Mouse (Mus musculus): ENCODE measurements around the gene Ahsa2. TPM values are rescaled to one million over a fixed set of nuclear protein-coding genes. Genes with fewer than 3 reads are reported as not detected.
"Not testable (repeated sequence)": the region's sequence is repeated elsewhere in the genome, so short reads cannot be mapped to it uniquely, and the experiment has no call there.

The Ahsa2 gene
- polyA plus RNA-seq, 1 experiment from 2014 or later = 75.5 TPM

DNA sequence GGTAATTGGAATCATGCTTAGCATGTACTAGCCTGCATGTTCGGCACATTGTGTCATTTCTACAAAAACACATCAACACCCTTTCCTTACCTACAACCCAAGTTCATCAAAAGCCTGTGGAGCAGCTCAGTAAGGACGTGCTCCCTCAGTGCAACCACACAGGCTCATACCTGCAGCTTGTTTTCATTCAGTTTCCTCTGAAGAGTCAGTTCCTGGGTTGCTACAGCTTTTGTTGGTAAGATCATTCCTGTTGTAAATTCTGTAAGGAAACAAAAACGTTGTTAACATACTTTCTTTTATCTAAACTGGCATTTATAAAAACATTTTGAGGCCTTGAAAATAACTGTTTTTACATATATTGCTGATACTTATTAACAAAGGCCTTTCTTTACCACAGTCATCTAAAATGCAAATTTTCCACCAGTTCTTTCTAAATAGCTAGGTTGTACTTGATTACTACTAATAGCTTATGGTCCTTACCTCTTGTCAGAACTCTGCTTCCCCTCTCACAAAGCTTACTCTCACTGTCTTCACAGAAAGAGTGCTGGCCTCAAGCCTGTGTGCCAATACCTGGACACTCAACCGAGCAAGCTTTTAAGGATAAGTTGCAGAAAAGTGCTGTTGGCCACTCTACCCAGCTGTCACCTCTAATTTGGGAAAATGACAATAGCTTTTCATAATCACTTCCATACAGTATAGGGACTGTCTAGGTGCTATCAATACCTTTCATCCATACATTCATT is 5.6 kb downstream of the Ahsa2 start:
- Histone ChIP-seq H3K36me3 (peaks cover 82% of the 10 kb centered on the region), H3K27ac (no peak overlapping the region), H3K4me3 (replicated peaks) (no peak overlapping the region), H3K9me3 (replicated peaks) (no peaks in the 10 kb centered on the region), H3K9ac (no peak overlapping the region), H3K4me2 (no peak overlapping the region), H3K4me1 (peaks cover 18% of the 10 kb centered on the region), H3K27me3 (no peaks in the 10 kb centered on the region)
- no peak for ATAC-seq (replicated peaks; ENCODE audit: low FRiP score)
- WGBS = 85% methylated on average over 4 of the region's 4 CpGs

DNA sequence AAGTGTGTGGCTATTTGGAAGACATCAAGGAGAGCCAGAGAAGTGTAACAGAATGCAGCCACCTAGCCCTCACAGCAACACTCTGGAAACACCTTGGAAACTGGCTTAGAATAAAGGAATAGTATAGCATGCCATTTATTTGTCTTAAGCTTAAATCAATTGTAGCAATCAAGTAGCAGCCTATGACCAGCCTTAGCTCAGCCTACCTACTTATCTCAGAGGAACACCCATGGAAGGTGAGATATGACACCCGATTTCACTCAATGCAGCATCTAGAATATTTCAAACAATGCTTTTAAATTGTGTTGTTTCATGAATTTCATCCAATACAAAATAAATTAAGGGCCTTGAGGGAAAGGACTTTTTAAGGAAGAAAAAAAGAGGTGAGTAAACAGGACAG is 7.9 kb downstream of the Ahsa2 start:
- no peak for ATAC-seq (replicated peaks; ENCODE audit: low FRiP score)
- no peaks in the 10 kb centered on the region for H3K27me3 ChIP-seq
- no peak overlapping the region for H3K4me3 ChIP-seq (replicated peaks)
- 93% methylated on average over 1 of the region's 1 CpGs for WGBS
- H3K4me1 ChIP-seq = 0 out of 2 replicates have a peak, but pooled peaks cover under 1% of the 10 kb centered on the region
- H3K36me3 ChIP-seq = peaks cover 93% of the 10 kb centered on the region
- no peak overlapping the region for H3K9ac ChIP-seq
- H3K4me2 ChIP-seq = no peak overlapping the region
- no peaks in the 10 kb centered on the region for H3K9me3 ChIP-seq (replicated peaks)
- no peak overlapping the region for H3K27ac ChIP-seq

DNA sequence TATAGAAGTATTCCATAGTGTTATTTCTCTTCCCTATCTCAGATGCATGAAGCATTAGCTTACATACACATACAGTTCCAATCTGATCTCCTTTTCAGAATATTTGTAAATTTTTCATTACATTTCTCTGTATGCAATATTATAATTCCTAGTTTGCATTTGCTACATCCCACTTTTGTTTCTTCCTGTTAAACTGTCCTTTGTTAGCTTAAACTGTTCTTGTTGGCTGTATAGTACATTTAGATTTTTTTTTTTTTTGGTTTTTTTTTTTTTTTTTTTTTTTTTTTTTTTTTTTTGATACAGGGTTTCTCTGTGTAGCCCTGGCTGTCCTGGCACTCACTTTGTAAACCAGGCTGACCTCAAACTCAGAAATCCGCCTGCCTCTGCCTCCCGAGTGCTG is 32.0 kb downstream of the Ahsa2 start:
- H3K4me1 ChIP-seq; H3K27ac ChIP-seq; H3K4me2 ChIP-seq; ATAC-seq (replicated peaks; ENCODE audit: low FRiP score); H3K9me3 ChIP-seq (replicated peaks); H3K27me3 ChIP-seq; H3K4me3 ChIP-seq (replicated peaks); H3K9ac ChIP-seq: not testable (repeated sequence)
- H3K36me3 ChIP-seq = peaks cover 65% of the 10 kb centered on the region
- 96% methylated on average over 2 of the region's 2 CpGs for WGBS

Small RNA genes within 50 kb of the gene (microRNA-seq; reads per million reads assigned to microRNA genes)
- not detected for gene Gm47279

Other genes with a start within 250 kb of the Ahsa2 start
- gene Xpo1, start 242.0 kb downstream of the Ahsa2 start, polyA plus RNA-seq (2015; fragmentation: Nextera tagmentation; extraction: Ambion mirVana) = 102 and 109 TPM in 2 replicates
- 25.6 and 27.5 TPM in 2 replicates for gene Usp34, start 191.1 kb downstream of the Ahsa2 start, polyA plus RNA-seq (2015; fragmentation: Nextera tagmentation; extraction: Ambion mirVana)
- gene 1700093K21Rik, start 23.1 kb upstream of the Ahsa2 start, polyA plus RNA-seq (2015; fragmentation: Nextera tagmentation; extraction: Ambion mirVana) = not detected in 2 replicates
- gene 0610010F05Rik, start 135.6 kb upstream of the Ahsa2 start, polyA plus RNA-seq (2015; fragmentation: Nextera tagmentation; extraction: Ambion mirVana) = 23.2 and 24.9 TPM in 2 replicates
- 20.4 and 22.9 TPM in 2 replicates for gene Pus10, start 167.6 kb upstream of the Ahsa2 start, polyA plus RNA-seq (2015; fragmentation: Nextera tagmentation; extraction: Ambion mirVana)
- gene Pex13, start 167.9 kb upstream of the Ahsa2 start, polyA plus RNA-seq (2015; fragmentation: Nextera tagmentation; extraction: Ambion mirVana) = 33.9 and 35.8 TPM in 2 replicates

Measured in kidney, embryonic 15.5 days (tissue).